Mouse (Mus musculus) CH12F3 (cell line): ENCODE measurements at regions not wholly inside any gene's neighbourhood (a gene's known extent, or its start where the extent isn't known, plus 50 kb on each side); places are given as distances from the start of the nearest gene placed in this dataset.

Source experiments
- in situ Hi-C: fragments of 300-500 bp; cut with MboI; formaldehyde crosslinking; loops from 2 replicates; pipeline ENCODE4 v1.14.3; 2020; ENCODE audit warnings: low sequenced_read_pairs

DNA sequence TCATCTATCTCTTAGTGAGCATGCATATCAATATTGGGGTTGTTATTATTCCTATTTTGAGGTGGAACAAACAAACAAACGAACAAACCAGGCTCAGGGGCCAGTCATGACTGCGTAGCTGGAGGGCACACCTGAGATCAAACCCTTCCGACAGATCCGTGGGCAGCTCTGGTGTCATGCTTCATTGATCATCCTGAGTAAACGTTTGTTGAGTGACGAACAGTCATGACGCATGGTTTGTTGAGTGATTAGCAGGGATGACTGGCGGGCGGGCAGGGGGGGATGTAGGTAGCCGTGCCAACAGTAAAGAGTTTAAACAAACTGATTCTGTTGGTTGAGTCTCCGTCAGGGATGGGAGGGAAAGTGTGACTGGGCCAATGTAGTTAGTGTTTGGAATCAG, 55.8 kb downstream of the Camk2n1 start:
- in situ Hi-C loops, result loop anchor here (10.0 kb wide), 1 partner anchor 45 kb away; no protein-coding TSS in a partner anchor

DNA sequence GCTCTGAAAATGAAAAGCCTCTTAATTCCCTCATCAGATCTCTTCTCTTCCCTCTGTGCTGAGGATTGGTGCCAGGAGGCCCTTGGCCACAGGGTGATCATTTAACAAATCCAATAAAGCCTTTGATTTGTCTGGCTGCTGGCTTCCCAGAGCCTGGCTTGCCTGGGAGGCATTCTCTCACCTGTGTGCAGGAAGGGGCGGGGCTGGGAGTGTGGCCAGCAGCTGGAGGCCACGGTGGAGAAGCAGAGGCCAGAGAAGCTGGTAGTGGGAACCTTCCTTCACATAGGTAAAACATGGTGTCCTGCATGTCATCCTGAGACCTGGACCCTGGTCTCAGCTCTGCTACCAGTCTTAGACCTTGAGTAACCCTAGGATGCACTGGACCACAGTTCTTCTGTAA, 59.8 kb downstream of the Camk2n1 start:
- in situ Hi-C loops, result no loop called here
